Mouse (Mus musculus): ENCODE measurements at regions not wholly inside any gene's neighbourhood (a gene's known extent, or its start where the extent isn't known, plus 50 kb on each side); places are given as distances from the start of the nearest gene placed in this dataset.

DNA sequence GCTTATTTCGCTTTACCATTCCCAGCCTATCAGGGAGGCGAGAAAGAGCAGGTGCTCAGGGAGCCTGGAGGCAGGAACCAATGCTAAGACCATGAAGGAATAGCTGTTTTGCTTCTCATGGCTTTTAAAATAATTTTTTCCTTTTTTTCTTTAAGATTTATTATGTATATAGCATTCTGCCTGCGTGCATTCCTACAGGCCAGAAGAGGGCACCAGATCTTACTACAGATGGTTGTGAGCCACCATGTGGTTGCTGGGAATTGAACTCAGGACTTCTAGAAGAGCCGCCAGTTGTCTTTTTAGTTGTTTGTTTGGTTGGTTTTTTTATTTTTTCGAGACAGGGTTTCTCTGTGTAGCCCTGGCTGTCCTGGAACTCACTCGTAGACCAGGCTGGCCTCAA lies 113.6 kb upstream of the Armc2 start:
- DNase-seq (ENCODE audit: low read depth) = no peak

DNA sequence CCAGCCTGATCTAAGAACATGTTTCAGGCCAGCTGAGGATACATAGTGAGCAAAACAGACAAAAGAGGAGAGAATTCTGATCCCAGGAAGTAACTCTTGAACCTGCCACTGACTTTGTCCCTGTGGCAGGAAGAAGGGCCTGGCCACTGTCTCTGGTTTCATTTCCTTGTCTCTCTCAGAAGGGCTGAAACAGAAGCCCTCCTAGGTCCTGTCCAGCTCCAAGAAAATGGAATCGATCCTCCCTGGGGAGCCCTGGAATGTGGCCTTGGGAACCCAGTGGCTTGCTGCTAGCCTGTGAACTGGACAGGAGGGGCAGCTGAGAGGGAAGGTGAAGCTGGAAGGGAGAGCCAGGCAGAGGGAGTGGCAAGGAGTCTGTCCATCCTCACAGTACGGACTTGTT lies 113.1 kb upstream of the Armc2 start:
- DNase-seq (ENCODE audit: low read depth) = no peak

DNA sequence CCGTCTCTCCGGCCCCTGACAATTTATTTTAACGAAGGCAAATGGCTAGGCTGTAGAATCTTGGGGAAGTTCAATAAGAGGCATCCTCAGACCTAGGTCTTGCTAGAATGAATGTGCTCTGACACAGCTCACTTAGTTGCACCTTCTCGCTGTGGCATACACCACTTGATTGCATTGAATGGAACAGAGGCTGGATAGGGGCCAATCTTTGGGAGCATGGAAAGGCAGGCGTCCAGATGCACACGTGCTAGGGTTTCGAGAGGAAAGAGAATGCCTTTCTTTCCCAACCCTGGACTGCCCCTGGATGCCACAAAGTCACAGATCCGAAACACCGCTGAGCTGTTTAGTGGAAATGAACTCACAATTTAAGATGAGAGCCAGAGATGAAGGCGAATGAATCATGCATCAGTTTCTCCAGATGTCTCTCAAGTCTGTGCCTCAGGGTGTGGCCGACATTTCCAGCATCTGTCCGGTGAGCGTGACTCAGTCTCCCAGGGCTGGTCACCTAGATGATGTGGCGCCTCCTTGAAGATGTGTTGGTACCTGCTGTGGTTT lies 109.7 kb upstream of the Armc2 start:
- DNase-seq (ENCODE audit: low read depth) = no peak

DNA sequence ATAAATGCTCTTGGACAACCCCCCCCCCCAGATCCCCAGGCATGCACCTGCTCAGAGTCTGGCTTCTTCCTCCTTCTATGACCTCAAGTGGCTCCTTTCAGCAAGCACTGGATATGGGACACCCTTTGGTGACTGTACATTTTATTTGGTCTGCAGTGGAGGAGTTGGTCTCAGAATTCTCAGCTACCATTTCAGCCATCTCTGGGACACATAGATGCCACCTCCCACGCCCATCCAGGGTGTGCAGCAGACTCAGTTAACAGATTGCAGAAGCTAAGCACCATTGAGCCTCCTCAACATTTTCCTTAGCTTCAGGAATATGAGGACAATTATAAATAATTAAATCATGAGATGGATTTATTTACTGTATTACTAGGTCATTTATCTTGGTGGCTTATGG lies 108.6 kb upstream of the Armc2 start:
- DNase-seq (ENCODE audit: low read depth) = no peak

DNA sequence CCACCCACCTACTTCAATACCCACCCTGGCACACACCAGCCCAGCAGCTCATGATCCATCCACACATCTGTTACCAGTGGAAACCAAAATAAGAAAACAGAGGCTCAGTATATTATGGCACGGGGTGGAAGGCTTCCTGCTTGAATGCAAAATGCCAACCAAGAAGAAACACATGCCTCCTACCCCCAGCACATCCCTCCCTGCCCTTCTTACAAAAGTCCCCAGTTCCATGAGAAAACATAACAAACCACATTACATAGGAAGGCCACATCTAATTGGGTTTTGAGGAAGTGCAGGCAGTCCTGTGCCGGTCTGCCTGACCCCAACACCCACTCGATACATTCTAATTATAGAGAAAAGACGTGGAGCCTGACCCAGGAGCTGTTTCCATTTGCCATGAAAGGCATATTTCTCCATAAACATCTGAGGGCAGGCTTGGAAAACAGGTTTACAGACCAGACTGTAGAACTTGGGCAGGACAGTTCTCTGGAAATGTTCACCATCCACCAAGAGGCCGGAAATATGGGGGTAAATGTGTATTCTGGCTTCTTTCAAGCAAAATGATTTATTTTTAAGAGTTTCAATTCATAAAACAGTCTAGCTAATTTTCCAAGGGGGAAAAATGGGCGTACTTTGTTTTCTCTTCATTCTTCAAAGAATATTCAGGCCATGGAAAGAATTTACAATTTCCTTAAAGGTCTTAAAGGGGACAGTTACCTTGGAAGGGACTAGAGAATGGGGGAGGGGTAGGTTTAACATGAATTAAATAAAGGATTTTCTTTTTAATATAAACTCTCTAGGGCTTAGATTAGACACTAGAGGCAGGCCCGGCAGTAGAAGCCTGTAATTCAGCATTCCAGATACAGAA lies 104.8 kb upstream of the Armc2 start:
- DNase-seq (ENCODE audit: low read depth) = no peak

DNA sequence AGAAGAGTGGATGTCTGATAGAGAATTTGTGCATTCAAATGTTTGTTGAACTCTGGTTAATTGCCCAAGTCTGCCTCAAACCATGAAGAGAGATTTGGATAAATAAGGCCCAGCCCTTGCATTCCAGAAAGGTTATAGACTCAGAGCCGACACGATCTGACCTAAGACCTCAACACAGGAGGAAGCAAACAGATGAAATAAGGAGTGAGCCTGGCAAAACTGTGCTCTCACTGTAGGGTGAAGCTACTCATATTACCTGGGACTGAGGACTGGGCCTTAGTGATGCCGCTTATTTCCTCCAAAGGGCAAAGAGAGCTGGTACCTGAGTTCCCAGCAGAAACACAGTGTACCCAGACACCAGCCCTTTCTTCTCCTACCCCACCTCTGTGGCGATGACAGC lies 103.7 kb upstream of the Armc2 start:
- no peak for DNase-seq (ENCODE audit: low read depth)

DNA sequence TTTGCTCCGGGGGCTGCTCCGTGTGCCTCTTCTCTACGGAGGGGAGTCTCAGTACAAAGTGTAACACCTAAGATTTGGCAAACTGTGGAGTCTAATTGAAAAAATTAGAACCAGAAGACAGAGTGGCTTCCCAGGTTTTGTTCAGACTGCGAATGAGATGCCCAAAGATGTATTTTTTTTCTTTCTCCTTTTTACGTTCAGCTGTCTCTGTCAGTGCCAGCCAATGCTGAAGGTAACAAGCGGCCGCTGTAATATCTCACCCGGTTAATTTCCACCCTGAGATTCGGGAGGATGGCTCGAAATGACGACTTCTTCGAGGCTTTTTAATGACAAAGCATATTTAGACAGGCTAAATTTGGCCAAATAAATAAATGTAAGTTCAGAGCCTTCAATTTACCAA lies 101.1 kb upstream of the Armc2 start:
- no peak for DNase-seq (ENCODE audit: low read depth)

DNA sequence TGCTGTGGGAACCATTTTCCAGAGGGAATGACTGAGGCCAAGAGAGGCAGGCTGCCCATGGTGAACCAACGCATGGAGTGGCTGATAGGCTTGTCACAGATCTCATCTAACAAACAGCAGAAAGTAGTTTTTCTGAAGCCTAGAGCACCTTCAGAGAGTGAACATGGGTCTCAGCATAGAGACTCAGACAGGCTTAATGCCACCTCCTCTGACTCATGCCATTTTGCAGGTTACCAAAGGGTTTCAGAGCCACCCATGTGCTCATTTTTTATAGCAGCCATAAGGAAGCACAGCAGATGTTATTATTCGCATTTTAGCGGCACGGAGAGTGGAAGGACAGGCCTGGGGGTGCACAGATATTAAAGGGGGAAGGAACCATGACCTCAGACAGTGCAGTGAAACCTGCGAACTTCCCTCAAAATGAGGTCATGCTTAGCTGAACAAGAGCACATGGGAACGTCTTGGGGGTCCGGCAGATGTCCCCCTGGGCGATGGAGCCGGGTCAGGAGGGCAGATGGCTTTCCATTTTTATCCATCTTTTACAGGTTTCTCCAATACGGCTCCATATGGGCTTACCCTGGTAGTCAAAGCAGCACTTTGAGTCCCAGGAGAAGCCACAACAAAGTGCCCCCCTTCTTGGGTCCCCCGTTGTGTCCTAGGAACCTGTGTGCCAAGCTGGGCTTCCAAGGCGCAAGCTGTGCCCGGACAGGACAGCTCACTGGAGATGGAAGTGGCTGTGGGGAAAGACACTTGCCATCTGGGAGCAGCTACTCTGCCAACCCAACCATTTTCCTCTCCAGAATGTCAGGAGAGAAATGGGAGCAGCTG lies 100.3 kb upstream of the Armc2 start:
- no peak for DNase-seq (ENCODE audit: low read depth)

DNA sequence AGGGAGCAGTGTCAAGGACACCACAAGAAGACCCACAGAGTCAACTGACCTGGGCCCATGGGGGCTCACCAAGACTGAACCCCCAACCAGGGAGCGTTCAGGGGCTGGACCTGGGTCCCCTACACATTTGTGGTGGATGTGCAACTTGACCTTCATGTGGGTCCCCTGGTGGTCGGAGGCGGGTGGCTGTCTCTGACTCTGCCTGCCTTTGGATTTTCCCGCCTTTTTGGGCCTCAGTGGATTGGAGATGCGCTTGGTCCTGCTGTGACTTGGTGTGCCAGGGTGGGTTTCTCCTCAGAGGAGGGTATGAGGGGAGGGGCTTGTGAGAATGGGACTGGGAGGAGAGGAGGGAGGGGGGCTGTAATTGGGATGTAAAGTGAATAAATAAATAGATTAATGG lies 99.3 kb upstream of the Armc2 start:
- DNase-seq (ENCODE audit: low read depth) = no peak

DNA sequence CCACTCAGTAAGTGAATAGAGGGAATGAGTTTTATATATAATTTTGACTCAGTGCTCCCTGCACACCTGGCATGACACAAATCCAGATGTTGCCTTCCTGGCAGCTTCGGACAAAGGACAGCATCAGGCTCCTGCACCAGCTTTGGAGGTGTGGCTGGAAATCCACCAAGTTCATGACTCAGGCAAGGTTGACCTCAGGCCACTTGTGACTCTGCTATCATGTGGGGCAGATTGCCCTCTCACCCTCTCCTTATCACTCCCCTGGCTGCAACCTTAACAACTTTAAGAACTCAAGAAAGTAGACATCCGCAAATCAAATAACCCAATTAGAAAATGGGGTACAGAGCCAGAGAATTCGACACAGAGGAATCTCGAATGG lies 97.7 kb upstream of the Armc2 start:
- no peak for DNase-seq (ENCODE audit: low read depth)

DNA sequence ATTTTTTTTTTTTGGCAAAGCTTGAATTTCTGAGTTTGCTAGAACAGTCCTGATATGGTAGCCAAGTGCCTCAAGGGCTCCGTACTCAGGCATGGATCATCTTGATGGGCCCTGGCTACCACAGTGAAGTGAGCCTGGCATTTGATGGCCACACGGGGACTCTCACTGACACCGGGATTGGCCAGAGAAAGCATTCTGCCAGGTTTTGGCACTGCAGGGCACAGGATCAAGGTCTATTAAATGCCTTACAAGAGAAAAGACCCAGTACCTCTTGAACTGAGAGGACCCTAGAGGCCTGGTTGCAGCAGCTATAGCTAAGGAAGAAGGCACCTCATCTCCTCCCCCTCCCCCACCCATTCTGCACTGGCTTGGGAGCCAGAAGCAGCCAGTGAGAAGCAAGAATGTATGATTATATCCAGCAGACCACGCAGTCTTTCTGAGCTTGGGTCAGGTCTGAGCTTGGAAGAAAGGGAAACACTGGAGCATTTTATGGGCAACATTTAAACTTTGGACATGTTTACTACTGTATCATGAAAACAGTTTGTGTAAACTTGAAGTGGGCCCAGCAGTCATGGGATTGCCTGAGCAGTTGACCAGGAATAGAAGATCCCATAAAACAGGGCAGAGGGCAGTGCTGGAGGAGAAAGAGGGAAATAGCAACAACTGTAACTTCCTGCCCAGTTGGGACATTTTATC lies 97.1 kb upstream of the Armc2 start:
- DNase-seq (ENCODE audit: low read depth) = no peak

DNA sequence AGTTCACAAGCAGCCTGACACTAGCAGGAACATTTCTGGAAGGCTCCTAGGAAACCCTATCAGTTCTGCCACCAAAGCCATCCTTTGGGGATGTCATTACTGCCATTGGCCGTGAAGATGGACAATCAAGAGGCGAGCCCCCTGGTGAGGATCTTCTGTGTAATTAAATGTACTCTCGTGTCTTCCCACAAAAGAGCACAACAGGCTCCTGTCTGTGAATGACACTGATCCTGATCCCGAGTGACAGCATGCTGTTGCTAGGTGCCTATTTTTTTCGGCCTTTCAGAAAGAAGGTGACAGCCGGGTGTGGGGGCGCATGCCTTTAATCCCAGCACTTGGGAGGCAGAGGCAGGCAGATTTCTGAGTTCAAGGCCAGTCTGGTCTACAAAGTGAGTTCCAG lies 92.5 kb upstream of the Armc2 start:
- DNase-seq (ENCODE audit: low read depth) = no peak

DNA sequence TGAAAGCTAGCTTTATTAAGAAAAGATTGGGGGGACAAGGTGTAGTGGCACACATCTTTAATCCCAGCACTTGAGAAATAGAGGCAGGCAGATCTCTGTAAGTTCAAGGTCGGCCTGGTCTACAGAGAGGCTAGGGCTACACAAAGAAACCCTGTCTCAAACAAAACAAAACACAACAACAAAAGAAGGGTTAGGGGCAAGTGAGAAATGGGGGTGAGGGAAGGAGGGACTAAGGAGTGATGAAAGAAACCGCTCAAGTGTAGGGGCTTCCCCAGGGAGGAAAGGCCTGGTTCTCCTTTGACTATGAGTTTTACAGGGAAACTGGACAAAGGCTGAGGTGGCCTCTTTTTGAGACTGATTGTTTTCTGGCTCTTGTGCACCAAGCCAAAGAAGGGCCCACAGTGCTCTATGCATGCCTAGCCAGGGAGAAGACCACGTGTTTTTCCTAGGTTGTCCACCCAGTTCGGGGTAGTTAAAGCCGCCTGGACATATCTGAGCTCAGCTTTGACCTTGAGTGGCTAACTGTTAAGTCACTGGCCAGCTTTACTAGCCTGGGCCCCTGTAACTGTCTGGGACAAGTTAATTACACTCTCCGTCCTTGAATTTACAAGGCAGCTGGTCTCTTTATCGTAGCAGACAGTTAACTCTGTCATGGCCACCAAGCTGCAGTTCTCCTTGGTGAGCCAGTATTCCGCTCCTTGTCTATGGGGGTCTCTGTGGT lies 90.2 kb upstream of the Armc2 start:
- DNase-seq (ENCODE audit: low read depth) = no peak

DNA sequence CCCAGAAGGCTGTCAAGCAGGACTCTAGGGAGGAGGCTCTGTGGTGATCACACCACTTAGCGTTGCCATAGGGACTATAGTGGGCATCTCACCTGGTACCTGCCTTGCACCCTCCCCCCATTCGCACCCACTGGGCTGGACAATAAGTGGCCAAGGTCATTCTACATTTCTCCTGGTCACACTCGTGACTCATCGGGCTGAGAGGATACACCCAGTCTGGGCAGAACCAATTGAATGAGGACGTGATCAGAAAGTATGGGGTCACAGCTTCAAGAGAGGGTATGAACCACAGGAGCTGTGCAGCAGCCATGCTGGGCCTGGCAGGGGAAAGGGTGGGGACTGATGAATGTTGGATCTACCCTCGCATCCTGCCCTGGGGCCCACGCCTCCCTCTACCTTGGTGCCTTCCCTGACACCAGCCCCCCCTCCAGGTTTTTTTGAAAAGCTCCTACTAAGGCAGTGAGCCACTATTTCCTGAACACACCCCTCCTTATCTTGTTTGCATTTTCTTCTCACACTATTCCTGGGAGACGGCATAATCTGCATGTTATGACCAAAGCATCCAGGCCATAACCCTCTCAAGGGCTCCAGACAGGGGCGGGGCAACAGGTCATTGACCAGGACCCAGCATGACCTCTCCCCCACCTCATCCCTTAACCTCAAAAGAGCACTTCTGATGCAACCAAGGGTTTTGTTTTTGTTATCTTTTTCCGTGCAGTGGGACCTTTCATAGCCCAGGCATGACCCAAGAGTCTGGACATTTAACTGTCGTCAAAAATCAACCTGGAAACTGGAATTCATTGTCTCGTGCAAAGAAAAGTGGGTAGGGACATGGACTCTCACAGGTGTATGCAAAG lies 89.4 kb upstream of the Armc2 start:
- DNase-seq (ENCODE audit: low read depth) = no peak

DNA sequence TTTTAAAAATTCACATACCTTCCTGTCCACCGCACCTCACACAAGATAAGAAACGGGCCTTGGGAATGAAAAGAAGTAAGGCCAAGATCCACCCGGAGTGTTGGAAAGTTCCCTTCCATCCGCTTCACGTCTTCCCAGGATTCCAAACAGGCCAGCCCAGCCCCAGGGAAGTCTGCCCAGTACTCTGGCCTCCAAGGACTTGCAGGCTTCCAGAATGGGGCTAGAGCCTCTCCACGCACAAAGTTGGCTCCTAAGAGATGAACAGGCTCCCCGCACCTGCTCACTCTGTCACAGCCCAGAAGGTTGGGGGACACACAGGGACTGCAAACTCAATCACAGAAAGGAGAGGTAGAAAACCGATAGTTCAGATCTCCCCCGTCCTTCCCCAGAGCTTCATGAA lies 88.4 kb upstream of the Armc2 start:
- no peak for DNase-seq (ENCODE audit: low read depth)

DNA sequence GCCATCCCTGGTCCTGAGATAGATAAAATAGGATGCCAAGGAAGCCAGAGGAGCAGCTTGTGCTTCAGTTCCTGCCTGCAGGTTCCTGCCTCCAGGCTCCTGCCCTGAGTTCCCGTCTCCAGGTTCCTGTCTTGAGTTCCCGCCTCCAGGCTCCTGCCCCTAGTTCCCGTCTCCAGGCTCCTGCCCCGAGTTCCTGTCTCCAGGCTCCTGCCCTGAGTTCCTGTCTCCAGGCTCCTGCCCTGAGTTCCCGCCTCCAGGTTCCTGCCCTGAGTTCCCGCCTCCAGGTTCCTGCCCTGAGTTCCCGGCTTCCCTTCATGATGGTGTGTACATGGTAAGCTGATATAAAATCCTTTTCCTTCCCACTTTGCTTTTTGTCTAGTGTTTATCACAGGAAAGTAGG lies 86.8 kb upstream of the Armc2 start:
- DNase-seq (ENCODE audit: low read depth) = no peak

DNA sequence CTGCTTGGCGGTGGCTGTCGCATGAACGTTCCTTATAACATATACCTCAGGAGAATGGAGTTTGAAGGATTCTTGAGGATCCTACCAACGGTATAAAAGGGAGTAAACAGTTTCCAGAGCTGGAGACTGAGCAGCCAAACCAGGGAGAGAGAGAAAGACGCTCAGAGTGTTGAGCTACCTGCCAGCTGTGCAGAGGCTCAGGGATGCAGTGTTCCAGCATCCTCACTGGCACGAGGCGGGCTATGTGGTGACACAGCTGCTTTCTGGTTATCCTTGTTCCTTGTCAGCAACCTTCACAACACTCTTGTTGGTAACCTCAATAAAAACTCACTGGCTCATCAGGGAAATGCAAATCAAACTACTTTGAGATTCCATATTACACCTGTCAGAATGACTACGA lies 84.1 kb upstream of the Armc2 start:
- DNase-seq (ENCODE audit: low read depth) = no peak

DNA sequence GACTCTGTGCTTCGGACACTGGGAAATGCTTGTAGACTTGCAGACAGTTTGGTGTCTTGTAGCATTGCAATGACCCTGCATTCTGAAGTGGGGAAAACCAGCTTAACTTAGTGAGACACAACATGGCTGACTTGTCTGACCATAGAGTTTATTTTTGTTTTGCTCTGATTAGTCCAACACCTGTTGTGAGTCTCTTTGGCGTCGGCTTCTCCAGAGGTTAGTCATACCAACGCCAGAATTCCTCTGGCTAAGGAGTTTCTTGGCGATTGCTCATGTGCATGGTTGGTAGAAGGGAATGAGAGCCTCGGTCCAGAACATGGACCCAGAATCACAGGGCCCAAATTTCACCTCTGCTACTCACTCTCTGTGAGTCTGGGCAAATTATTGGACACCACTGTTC lies 82.9 kb upstream of the Armc2 start:
- DNase-seq (ENCODE audit: low read depth) = no peak

DNA sequence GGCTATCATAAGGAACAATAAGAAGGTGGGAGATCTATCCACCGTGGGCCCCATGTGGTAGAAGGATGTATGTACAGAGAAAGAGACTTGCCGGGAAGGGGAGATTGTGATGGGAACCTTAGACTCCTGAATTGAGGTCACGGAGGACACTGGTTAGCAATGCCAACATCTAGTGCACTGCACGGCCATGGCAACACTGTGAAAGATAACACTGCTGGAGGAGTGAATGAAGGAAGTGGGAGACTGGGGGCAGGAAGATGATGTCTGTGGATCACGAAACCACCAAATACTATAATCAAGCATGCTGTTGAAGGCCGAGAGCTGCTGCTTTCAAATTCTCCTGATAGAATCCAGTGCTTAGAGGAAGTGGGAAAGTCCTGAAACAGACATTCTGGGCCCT lies 78.7 kb upstream of the Armc2 start:
- no peak for DNase-seq (ENCODE audit: low read depth)

DNA sequence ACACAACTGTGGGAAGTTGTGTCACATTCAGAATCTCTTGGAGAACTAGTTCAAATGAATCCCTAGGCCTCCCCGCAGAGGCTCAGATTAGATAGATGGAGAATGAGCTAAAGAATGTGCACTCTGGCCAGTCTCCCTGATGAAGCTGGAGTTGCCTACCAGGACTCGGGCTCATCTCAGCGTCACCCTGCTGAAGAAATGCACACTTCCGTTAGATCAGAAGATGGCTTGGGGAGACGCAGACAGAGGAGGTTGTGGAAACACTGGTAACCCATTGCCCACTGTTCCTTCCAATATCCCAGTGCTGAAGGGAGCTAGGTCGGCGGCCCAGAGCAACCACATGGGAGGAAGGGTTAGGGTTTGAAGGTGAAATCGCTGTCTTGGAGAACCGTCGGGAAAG lies 77.7 kb upstream of the Armc2 start:
- DNase-seq (ENCODE audit: low read depth) = no peak
